Mouse (Mus musculus) gastrocnemius, postnatal 14 days (tissue): ENCODE data around the gene 2010111I01Rik. TPM values are rescaled to one million over a fixed set of nuclear protein-coding genes. Genes with fewer than 3 reads are reported as not detected.
A peak's percentile ranks its signal among the peaks of the same experiment; 100 is the strongest.

Experiments
- DNase-seq: peaks from one replicate; pipeline ENCODE4 v3.0.0; 2021; ENCODE audit warnings: mixed read lengths
- intact Hi-C: fragments of 180-260 bp; cut with DNase I; formaldehyde crosslinking; loops from one replicate; pipeline ENCODE4 v1.15.1; 2025; ENCODE audit warnings: low total_unique reads
- total RNA-seq, 2 experiments: library from RNA; stranded (reverse); gene quantifications; 2 replicates each; pipeline ENCODE4 v1.2.3; 2021

2010111I01Rik gene
- total RNA-seq, 2 experiments from 2014 or later: 54.1 to 54.3 TPM

GRCm38 (mm10) chr13:63245218-63245617 is 280.5 kb downstream of the 2010111I01Rik start:
- intact Hi-C loops: loop anchor here (10.0 kb wide), 1 partner anchor 80 kb away; no protein-coding TSS in a partner anchor
- DNase-seq: no peak

- no peak for DNase-seq
- intact Hi-C loops: loop anchor here (10.0 kb wide), 1 partner anchor 79 kb away; no protein-coding TSS in a partner anchor
Measured at GRCm38 (mm10) chr13:63245812-63246211, 281.1 kb downstream of the 2010111I01Rik start.

GRCm38 (mm10) chr13:63246332-63246940 is 281.7 kb downstream of the 2010111I01Rik start:
- DNase-seq: no peak
- intact Hi-C loops: loop anchor here (10.0 kb wide), 1 partner anchor 78 kb away; no protein-coding TSS in a partner anchor

GRCm38 (mm10) chr13:63247041-63247440 is 282.3 kb downstream of the 2010111I01Rik start:
- intact Hi-C loops: loop anchor here (10.0 kb wide), 1 partner anchor 78 kb away; no protein-coding TSS in a partner anchor
- DNase-seq: no peak

- intact Hi-C loops: loop anchor here (10.0 kb wide), 1 partner anchor 77 kb away; no protein-coding TSS in a partner anchor
- DNase-seq: no peak
Measured at GRCm38 (mm10) chr13:63247631-63248030, 282.9 kb downstream of the 2010111I01Rik start.

GRCm38 (mm10) chr13:63248318-63248717 is 283.6 kb downstream of the 2010111I01Rik start:
- intact Hi-C loops: loop anchor here (10.0 kb wide), 1 partner anchor 76 kb away; no protein-coding TSS in a partner anchor
- DNase-seq: no peak

- intact Hi-C loops: loop anchor here (10.0 kb wide), 1 partner anchor 76 kb away; no protein-coding TSS in a partner anchor
- no peak for DNase-seq
Measured at GRCm38 (mm10) chr13:63249171-63249570, 284.5 kb downstream of the 2010111I01Rik start.

- intact Hi-C loops: loop anchor here (10.0 kb wide), 1 partner anchor 75 kb away; no protein-coding TSS in a partner anchor
- DNase-seq: no peak
Measured at GRCm38 (mm10) chr13:63249741-63250431, 285.2 kb downstream of the 2010111I01Rik start.

- no peak for DNase-seq
- intact Hi-C loops: no loop called here
Measured at GRCm38 (mm10) chr13:63250441-63250980, 285.8 kb downstream of the 2010111I01Rik start.

GRCm38 (mm10) chr13:63251118-63251889 is 286.6 kb downstream of the 2010111I01Rik start:
- intact Hi-C loops: no loop called here
- DNase-seq: no peak

- intact Hi-C loops: no loop called here
- DNase-seq: no peak
Measured at GRCm38 (mm10) chr13:63252295-63253010, 287.8 kb downstream of the 2010111I01Rik start.

GRCm38 (mm10) chr13:63253147-63253546 is 288.5 kb downstream of the 2010111I01Rik start:
- DNase-seq: no peak
- intact Hi-C loops: no loop called here

- no peak for DNase-seq
- intact Hi-C loops: no loop called here
Measured at GRCm38 (mm10) chr13:63253886-63254636, 289.4 kb downstream of the 2010111I01Rik start.

- DNase-seq: no peak
- intact Hi-C loops: no loop called here
Measured at GRCm38 (mm10) chr13:63255519-63256011, 290.9 kb downstream of the 2010111I01Rik start.

GRCm38 (mm10) chr13:63256146-63256545 is 291.5 kb downstream of the 2010111I01Rik start:
- no peak for DNase-seq
- intact Hi-C loops: no loop called here

GRCm38 (mm10) chr13:63256807-63257206 is 292.1 kb downstream of the 2010111I01Rik start:
- intact Hi-C loops: no loop called here
- DNase-seq: peak; percentile 68

GRCm38 (mm10) chr13:63258167-63258582 is 293.5 kb downstream of the 2010111I01Rik start:
- no peak for DNase-seq
- intact Hi-C loops: no loop called here

- no peak for DNase-seq
- intact Hi-C loops: no loop called here
Measured at GRCm38 (mm10) chr13:63258671-63259070, 294.0 kb downstream of the 2010111I01Rik start.
